Mouse (Mus musculus): ENCODE results near the gene Rps15a.

Gene Rps15a

GRCm38 (mm10) chr7:118115877-118116568 lies at the start of gene Rps15a:
TSS of gene Rps15a (minus strand) at chr7:118116188.
- Histone ChIP-seq H3K27me3 (ENCODE audit: control insufficient read depth, insufficient read depth, low read length, poor library complexity, severe bottlenecking) (no peaks in the 10 kb centered on the region), H3K36me3 (ENCODE audit: control insufficient read depth, insufficient read depth, low read length, poor library complexity, severe bottlenecking) (peaks cover 2% of the 10 kb centered on the region)
- DNase-seq (ENCODE audit: low read depth, low spot score), result peak; percentile 98

GRCm38 (mm10) chr7:118163006-118163405 lies 47.0 kb upstream of the Rps15a start:
- Histone ChIP-seq H3K36me3 (ENCODE audit: control insufficient read depth, insufficient read depth, low read length, poor library complexity, severe bottlenecking) (peaks cover 20% of the 10 kb centered on the region), H3K27me3 (ENCODE audit: control insufficient read depth, insufficient read depth, low read length, poor library complexity, severe bottlenecking) (no peaks in the 10 kb centered on the region)
- DNase-seq (ENCODE audit: low read depth, low spot score), result no peak

DNA sequence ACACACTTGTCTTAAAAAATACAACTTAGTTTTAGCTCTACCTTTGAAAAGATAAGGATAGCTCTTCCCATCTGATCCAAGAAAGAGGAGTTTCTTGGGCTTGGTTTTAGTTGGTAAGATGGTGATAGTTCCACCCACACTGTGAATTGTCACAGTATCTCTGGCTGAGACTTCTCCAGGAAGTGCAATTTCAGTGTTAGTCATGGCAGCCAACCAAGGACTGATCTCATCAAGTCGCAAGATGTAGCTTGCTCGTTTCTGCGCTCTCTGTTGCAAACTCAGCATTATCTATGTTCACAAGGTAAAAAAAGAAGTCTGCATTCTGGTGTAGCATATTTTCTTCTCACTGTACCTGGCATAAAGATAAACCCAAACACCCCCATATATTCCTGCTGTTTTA lies 44.1 kb upstream of the Rps15a start:
- DNase-seq (ENCODE audit: low read depth, low spot score), result no peak
- Histone ChIP-seq H3K27me3 (ENCODE audit: control insufficient read depth, insufficient read depth, low read length, poor library complexity, severe bottlenecking) (no peaks in the 10 kb centered on the region), H3K36me3 (ENCODE audit: control insufficient read depth, insufficient read depth, low read length, poor library complexity, severe bottlenecking) (peaks cover 19% of the 10 kb centered on the region)

DNA sequence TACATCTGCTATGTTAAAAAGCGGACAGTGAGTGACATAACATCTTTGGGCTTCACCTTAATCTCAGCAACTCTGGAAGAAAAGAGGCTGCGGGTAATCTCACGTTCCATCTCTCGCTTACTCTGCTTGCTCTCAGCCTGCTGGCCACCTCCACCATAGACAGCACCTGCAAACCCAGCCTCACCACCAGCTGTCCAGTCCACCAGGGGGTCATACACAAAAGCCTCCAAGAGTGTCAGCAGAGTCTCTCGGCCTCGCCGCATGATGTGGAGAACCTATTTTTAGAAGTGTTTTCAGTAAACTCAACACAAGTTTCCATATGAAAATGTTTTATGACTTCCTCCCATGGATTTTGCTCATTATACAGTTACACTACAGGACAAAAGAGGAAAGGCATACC lies 40.5 kb upstream of the Rps15a start:
- H3K27me3 ChIP-seq (ENCODE audit: control insufficient read depth, insufficient read depth, low read length, poor library complexity, severe bottlenecking), result no peaks in the 10 kb centered on the region
- peaks cover 29% of the 10 kb centered on the region for H3K36me3 ChIP-seq (ENCODE audit: control insufficient read depth, insufficient read depth, low read length, poor library complexity, severe bottlenecking)
- no peak for DNase-seq (ENCODE audit: low read depth, low spot score)

- no peak for DNase-seq (ENCODE audit: low read depth, low spot score)
- Histone ChIP-seq H3K36me3 (ENCODE audit: control insufficient read depth, insufficient read depth, low read length, poor library complexity, severe bottlenecking) (peaks cover 29% of the 10 kb centered on the region), H3K27me3 (ENCODE audit: control insufficient read depth, insufficient read depth, low read length, poor library complexity, severe bottlenecking) (no peaks in the 10 kb centered on the region)
These were observed 38.2 kb upstream of the Rps15a start for GRCm38 (mm10) chr7:118154150-118154549.

- Histone ChIP-seq H3K36me3 (ENCODE audit: control insufficient read depth, insufficient read depth, low read length, poor library complexity, severe bottlenecking) (peaks cover 25% of the 10 kb centered on the region), H3K27me3 (ENCODE audit: control insufficient read depth, insufficient read depth, low read length, poor library complexity, severe bottlenecking) (no peaks in the 10 kb centered on the region)
- no peak for DNase-seq (ENCODE audit: low read depth, low spot score)
These were observed 27.6 kb upstream of the Rps15a start for GRCm38 (mm10) chr7:118143602-118144001.

GRCm38 (mm10) chr7:118143123-118143522 lies 27.1 kb upstream of the Rps15a start:
- no peak for DNase-seq (ENCODE audit: low read depth, low spot score)
- H3K36me3 ChIP-seq (ENCODE audit: control insufficient read depth, insufficient read depth, low read length, poor library complexity, severe bottlenecking), result peaks cover 22% of the 10 kb centered on the region

GRCm38 (mm10) chr7:118141271-118141670 lies 25.3 kb upstream of the Rps15a start:
- DNase-seq (ENCODE audit: low read depth, low spot score), result no peak
- Histone ChIP-seq H3K36me3 (ENCODE audit: control insufficient read depth, insufficient read depth, low read length, poor library complexity, severe bottlenecking) (peaks cover 27% of the 10 kb centered on the region), H3K27me3 (ENCODE audit: control insufficient read depth, insufficient read depth, low read length, poor library complexity, severe bottlenecking) (no peaks in the 10 kb centered on the region)

More at GRCm38 (mm10) chr7:118143123-118143522, 27.1 kb upstream of the Rps15a start:
- no peaks in the 10 kb centered on the region for H3K27me3 ChIP-seq (ENCODE audit: control insufficient read depth, insufficient read depth, low read length, poor library complexity, severe bottlenecking)

DNA sequence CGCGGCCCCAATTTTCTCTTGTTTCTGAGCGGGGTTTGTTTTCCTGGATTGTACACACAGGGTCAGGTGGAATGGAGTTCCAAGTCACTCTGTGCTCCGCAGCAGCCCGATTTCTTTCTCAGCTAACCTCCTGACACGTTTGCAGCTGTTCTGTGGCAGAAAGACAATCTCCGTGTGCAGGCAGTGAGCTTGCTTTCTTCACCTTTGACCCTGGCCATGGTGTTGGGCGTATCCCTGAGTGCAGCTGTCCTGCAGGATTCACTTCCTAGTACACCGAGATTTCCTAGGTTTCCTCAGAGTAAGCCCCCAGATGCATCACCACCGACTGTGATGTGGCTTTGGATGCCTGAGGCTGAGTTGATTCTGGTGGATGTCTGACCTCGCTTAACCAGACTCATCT lies 19.1 kb upstream of the Rps15a start:
- Histone ChIP-seq H3K27me3 (ENCODE audit: control insufficient read depth, insufficient read depth, low read length, poor library complexity, severe bottlenecking) (no peaks in the 10 kb centered on the region), H3K36me3 (ENCODE audit: control insufficient read depth, insufficient read depth, low read length, poor library complexity, severe bottlenecking) (peaks cover 15% of the 10 kb centered on the region)
- DNase-seq (ENCODE audit: low read depth, low spot score), result no peak

- DNase-seq (ENCODE audit: low read depth, low spot score), result peak; percentile 98
- H3K36me3 ChIP-seq (ENCODE audit: control insufficient read depth, insufficient read depth, low read length, poor library complexity, severe bottlenecking), result peaks cover 2% of the 10 kb centered on the region; the same call in 1 of the 2 replicates
- no peaks in the 10 kb centered on the region for H3K27me3 ChIP-seq (ENCODE audit: control insufficient read depth, insufficient read depth, low read length, poor library complexity, severe bottlenecking)
These were observed 13.5 kb upstream of the Rps15a start, which contains the start of gene Arl6ip1 for GRCm38 (mm10) chr7:118129430-118130041. TSS of gene Arl6ip1 (minus strand) at chr7:118129662.

GRCm38 (mm10) chr7:118128925-118129429 lies 13.0 kb upstream of the Rps15a start:
- no peak for DNase-seq (ENCODE audit: low read depth, low spot score)
- Histone ChIP-seq H3K27me3 (ENCODE audit: control insufficient read depth, insufficient read depth, low read length, poor library complexity, severe bottlenecking) (no peaks in the 10 kb centered on the region), H3K36me3 (ENCODE audit: control insufficient read depth, insufficient read depth, low read length, poor library complexity, severe bottlenecking) (peaks cover 2% of the 10 kb centered on the region; the same call in 1 of the 2 replicates)

- Histone ChIP-seq H3K27me3 (ENCODE audit: control insufficient read depth, insufficient read depth, low read length, poor library complexity, severe bottlenecking) (no peaks in the 10 kb centered on the region), H3K36me3 (ENCODE audit: control insufficient read depth, insufficient read depth, low read length, poor library complexity, severe bottlenecking) (peaks cover 4% of the 10 kb centered on the region; the same call in 1 of the 2 replicates)
- DNase-seq (ENCODE audit: low read depth, low spot score), result no peak
These were observed 10.4 kb upstream of the Rps15a start for GRCm38 (mm10) chr7:118126219-118126875.

GRCm38 (mm10) chr7:118125736-118126135 lies 9.7 kb upstream of the Rps15a start:
- no peak for DNase-seq (ENCODE audit: low read depth, low spot score)
- H3K27me3 ChIP-seq (ENCODE audit: control insufficient read depth, insufficient read depth, low read length, poor library complexity, severe bottlenecking), result no peaks in the 10 kb centered on the region
- peaks cover 4% of the 10 kb centered on the region; the same call in 1 of the 2 replicates for H3K36me3 ChIP-seq (ENCODE audit: control insufficient read depth, insufficient read depth, low read length, poor library complexity, severe bottlenecking)

- Histone ChIP-seq H3K36me3 (ENCODE audit: control insufficient read depth, insufficient read depth, low read length, poor library complexity, severe bottlenecking) (peaks cover 4% of the 10 kb centered on the region; the same call in 1 of the 2 replicates), H3K27me3 (ENCODE audit: control insufficient read depth, insufficient read depth, low read length, poor library complexity, severe bottlenecking) (no peaks in the 10 kb centered on the region)
- DNase-seq (ENCODE audit: low read depth, low spot score), result no peak
These were observed 7.8 kb upstream of the Rps15a start for GRCm38 (mm10) chr7:118123512-118124411.
